Mouse (Mus musculus) brain, embryonic 18.5 days (tissue): Measurements from ENCODE around the gene Myrip.

Experiments used
- DNase-seq: peaks from one replicate; pipeline ENCODE4 v3.0.0-alpha.2; 2012; ENCODE audit warnings: low read depth, low spot score

Gene Myrip

GRCm38 (mm10) chr9:120449696-120450329 lies 148.5 kb downstream of the Myrip start:
- DNase-seq: no peak

GRCm38 (mm10) chr9:120455768-120456655 lies 154.7 kb downstream of the Myrip start:
- no peak for DNase-seq

GRCm38 (mm10) chr9:120470431-120470830 lies 169.1 kb downstream of the Myrip start:
- no peak for DNase-seq

GRCm38 (mm10) chr9:120481644-120482043 lies 180.3 kb downstream of the Myrip start:
- DNase-seq: no peak

GRCm38 (mm10) chr9:120482382-120482781 lies 181.1 kb downstream of the Myrip start:
- no peak for DNase-seq

GRCm38 (mm10) chr9:120483101-120483500 lies 181.8 kb downstream of the Myrip start:
- DNase-seq: no peak

- no peak for DNase-seq
Measured at GRCm38 (mm10) chr9:120487076-120487475, 185.8 kb downstream of the Myrip start.

GRCm38 (mm10) chr9:120491509-120491908 lies 190.2 kb downstream of the Myrip start:
- DNase-seq: no peak

- DNase-seq: no peak
Measured at GRCm38 (mm10) chr9:120492010-120492399, 190.7 kb downstream of the Myrip start, which contains the start of gene Eif1b. Gene Eif1b (plus strand): TSS chr9:120492232.

GRCm38 (mm10) chr9:120492400-120493351 lies 191.4 kb downstream of the Myrip start:
- DNase-seq: no peak

DNA sequence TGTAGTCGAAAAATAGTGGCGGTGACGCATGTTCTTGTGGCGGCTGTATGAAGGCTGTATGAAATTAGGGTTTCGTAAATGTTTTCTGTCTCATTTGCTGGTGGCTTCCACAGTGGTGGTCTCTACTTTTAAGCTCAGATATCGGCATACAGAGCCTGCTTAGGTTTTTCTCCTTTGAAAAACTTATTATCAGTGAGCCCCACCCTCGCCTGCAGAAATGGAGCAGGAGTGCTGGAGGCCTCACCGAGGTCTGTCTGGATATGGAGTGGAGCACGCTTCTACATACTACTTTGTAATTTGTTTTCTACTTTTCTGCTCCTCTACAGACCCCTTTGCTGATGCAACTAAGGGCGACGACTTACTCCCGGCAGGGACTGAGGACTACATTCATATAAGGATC lies 192.5 kb downstream of the Myrip start:
- DNase-seq: no peak

DNA sequence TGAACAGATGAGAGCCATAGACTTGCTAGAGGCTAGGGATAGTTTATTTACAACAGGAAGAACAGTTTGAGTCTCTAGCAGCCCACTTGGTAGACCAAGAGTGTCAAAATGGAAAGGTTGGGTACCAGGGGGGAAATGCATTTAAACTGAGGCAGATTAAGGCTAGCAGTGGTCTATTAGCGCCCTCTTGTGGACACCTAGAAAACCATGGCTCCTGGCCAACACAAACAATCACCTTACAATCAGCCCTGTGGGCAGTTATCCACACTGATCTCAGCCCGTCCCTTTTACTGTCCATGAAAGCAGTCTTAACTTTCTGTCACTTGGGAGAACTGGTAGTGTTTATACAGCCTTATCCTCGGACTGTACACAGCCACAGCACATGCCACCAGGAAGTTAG lies 195.4 kb downstream of the Myrip start:
- no peak for DNase-seq

DNA sequence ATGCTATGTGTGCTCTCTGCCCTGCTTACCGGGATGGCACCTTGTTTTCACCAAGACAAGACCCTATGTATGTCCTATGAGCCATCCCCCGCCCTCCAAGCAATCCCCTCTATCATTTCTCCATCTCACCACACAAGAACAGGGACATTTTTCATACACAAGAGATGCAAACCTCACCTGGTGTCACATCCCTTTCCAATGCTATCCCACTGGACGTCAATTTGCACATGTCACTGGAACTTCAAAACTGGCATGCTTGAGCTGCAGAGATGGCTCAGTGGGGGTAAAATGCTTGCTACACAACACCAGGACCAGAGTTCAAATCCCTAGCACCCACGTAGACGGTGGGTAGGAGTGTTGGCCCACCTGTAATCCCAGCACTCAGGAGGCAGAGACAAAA lies 196.7 kb downstream of the Myrip start:
- DNase-seq: no peak

GRCm38 (mm10) chr9:120501191-120501902 lies 200.0 kb downstream of the Myrip start:
- no peak for DNase-seq

- DNase-seq: peak; percentile 66
Measured at GRCm38 (mm10) chr9:120502013-120502412, 200.7 kb downstream of the Myrip start.

DNA sequence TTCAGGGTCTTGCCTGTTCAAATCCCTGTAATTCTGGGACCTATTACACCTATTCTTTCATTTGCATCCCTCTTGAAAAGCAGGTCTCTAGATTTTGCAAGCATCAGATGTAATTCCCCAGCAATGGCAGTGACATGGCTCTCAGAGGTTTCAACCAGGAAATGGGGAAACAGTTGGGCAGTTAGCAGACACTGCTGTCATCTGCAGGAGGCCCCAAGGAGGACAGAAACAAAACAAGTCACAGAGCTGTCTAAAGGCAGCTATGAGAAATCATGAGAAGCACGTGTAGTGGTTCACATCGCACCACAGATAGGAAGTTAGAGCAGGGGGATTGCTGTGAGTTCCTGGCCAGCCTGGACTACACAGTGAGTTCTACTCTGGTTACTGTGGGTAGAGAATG lies 203.1 kb downstream of the Myrip start:
- DNase-seq: no peak

DNA sequence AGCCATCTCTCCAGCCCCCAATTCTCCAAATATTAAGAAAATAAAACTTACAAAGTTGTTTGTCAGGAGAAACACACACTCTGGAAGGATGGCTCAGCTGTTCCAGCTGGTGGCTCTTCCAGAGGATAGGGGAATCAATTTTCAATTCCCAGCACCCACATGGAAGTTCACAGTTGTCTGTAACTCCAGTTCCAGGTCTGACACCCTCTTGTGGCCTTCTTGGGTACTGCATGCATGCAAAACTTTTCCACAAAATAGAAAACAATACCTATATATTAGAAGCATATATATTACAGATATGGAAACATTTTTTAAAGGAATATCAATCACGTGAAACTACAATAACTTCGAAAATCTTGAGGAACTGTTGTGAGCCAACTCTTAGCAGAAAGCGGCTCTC lies 210.5 kb downstream of the Myrip start:
- no peak for DNase-seq

DNA sequence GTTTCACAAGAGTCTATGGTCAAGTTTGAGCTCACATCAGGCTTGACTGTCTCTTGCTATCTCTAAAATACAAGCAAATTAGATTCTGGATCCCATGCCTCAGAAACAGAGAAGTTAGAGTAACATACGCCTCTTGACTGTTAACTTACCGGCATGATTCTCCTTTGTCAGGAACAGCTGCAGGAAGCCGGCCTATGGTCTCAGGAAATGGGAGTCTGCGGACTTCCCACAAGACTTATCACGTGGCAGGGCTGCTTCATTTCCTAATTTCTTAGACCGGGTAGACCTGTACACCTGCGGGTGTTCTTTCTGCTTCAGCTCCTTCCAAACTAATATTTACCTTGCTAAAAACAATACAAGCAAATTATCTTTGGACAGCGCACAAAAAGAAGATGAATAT lies 215.4 kb downstream of the Myrip start:
- DNase-seq: no peak

DNA sequence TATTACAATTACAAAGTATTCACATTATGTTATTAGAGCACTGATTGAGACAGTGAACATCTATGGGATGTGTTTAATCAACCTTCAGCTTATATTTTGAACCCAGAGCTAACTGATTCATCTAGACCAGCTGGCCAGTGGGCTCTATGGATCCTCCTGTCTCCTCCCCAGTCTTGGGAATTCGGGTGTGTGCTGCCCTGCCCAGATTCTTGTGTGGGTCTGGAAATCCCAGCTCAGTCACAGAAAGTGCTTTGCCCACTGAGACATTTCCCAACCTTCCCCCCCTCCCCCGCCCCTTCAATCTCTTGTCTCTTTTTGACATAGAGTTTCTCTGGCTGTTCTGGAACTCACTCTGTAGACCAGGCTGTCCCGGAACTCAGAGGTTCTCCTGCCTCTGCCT lies 217.6 kb downstream of the Myrip start:
- no peak for DNase-seq

DNA sequence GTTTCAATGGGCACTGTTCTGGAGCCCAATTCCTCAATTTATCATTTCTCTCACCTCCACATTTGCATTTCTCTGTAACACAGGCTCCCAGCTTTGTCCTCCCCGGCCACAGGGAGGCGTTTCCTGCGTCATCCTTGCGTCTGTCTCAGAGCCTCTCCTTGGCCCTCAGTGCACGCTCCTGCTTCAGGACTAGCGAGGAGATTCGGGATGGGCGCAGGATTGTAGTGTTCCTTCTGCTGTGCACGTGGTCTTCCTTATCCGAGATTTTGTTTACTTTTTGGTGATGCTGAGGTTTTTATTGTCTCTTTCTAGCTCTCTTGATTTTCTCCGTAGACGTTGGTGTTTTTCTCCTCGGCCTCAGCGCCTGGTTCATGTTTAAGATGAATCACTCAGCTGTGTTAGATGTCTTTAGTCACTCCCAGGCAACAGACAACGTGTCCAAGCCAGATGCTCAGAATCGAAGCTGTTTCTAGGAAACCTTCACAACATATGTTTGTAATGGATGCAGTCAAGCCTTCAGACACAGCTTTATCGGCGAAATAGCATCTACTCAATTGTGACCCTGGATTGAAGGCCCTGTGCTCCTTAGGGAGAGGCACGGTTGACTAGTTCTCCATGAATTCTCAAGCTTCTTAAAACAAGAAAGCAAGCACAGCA lies 218.3 kb downstream of the Myrip start:
- DNase-seq: no peak

DNA sequence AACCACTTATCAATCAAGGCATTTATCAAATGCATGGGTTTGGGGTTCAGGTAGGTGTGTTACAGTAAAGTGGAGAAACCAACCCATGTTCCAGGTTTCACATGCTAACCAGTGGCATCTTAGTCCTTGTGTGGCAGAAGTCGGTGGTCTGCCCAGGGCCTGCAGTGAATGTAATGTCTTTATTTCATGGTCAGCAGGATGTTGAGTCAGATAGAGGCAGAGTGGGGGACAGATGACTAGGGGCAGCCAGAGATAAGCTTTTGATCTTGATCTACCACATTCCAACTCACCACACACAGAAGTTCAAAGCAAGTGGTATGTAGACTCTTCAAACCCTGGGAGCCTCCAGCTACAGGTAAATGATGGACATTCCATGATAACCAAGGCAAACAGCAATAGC lies 219.8 kb downstream of the Myrip start:
- DNase-seq: no peak
